Mouse (Mus musculus) liver, postnatal 0 days (tissue): ENCODE data around the gene Gucy1b1.

Experiments
- CTCF ChIP-seq: sonication (generic); IDR thresholded peaks from 2 replicates; pipeline ENCODE4 v1.5.1; 2016; ENCODE audit warnings: antibody characterized with exemption, low read depth
- EP300 ChIP-seq: IDR thresholded peaks from 2 replicates; pipeline ENCODE4 v1.6.1; 2016; ENCODE audit warnings: antibody characterized with exemption, low read depth, mild to moderate bottlenecking

DNA sequence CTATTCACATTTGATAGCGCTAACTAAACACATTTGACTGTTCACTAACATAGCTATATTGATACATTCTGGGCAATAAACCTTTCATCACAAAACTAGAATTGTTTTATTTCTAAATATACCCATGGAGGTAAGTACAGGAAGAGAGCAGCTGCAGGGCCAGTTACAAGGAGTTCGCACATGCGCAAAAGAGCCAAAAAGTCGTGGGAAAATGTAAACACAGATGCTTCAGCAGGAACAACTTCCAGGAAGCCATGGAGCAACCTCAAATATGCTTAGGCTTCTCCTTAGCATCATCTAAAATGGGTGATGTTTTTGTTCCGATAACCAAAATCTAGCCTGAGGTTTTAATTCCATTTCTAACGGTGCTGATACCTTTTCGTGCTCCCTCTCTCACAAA, 25.8 kb downstream of the Gucy1b1 start:
- no peak for TF ChIP-seq CTCF
- TF ChIP-seq EP300: no peak
